Mouse (Mus musculus): Measurements from ENCODE around the gene Adam11.

The Adam11 gene

DNA sequence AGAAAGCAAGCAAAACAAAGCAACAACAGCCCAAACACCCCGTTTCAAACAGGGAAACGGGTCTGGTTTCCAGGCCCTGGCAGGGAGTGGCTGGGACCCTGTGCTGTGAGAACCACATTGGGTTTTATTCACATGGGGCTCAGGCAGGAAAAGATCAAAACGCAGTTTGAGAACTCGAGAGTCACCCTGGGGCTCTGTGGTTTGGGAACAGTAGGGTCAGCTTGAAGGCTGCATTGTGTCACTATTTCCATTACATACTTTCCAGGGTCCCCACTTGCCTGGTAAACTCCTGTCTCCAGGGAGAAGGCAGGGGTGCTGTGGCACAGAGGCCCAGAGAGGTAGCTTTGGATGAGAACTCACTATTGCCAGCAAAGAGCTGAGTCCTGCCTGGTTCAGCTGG is 65.9 kb downstream of the Adam11 start:
- no peak for DNase-seq (ENCODE audit: low spot score)

Data from embryo, embryonic 10 days (tissue).